Mouse (Mus musculus) megakaryocyte, embryonic 14.5 days (primary cell): ENCODE data around the gene Kat8.

Experiments
- FLI1 ChIP-seq: IDR thresholded peaks from 2 replicates; pipeline ENCODE4 v1.6.1; 2012; ENCODE audit warnings: low read length, inconsistent platforms, mixed read lengths
- GATA1 ChIP-seq: IDR thresholded peaks from 3 replicates; pipeline ENCODE4 v1.6.1; 2012; ENCODE audit warnings: mixed read lengths, low read length, inconsistent platforms, borderline replicate concordance

GRCm38 (mm10) chr7:127967922-127968828 lies 55.9 kb downstream of the Kat8 start:
- TF ChIP-seq GATA1: no peak
- no peak for TF ChIP-seq FLI1
